Mouse (Mus musculus) C2C12 (cell line): ENCODE results near the gene Map3k5.

ENCODE experiments used
- CTCF ChIP-seq: IDR thresholded peaks from one replicate; pipeline ENCODE4 v1.5.1; 2011; ENCODE audit not compliant: control insufficient read depth, insufficient read depth, insufficient read length
- FOSL1 ChIP-seq: IDR thresholded peaks from one replicate; pipeline ENCODE4 v1.8.0; 2011; ENCODE audit warnings: mild to moderate bottlenecking, low read length; ENCODE audit not compliant: poor library complexity, insufficient read depth, severe bottlenecking
- MAX ChIP-seq: IDR thresholded peaks from one replicate; pipeline ENCODE4 v1.6.1; 2011; ENCODE audit warnings: mild to moderate bottlenecking, control low read depth
- MYOD1 ChIP-seq: IDR thresholded peaks from one replicate; pipeline ENCODE4 v1.6.1; 2011; ENCODE audit warnings: low read depth; ENCODE audit not compliant: control insufficient read depth, insufficient read length

DNA sequence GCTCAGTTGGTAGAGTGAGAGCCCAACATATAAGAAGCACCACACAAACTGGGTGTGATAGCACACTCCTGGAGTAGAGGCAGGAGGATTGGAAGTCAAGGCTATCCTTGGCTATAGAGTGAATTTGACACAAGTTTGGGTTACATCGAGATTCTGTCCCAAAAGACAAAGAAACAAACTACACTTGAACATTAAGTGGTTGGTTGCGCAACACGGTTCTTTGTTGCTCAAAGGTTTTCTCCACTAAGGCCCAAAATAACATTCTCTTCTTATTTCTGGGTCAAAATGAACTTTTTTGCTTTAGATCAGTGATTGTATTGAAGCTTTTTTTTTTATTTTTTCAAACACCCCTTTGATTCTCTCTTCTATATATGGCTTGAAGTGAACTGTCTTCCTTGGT is 75.7 kb downstream of the Map3k5 start:
- TF ChIP-seq CTCF (no peak), MAX (no peak), FOSL1 (no peak), MYOD1 (no peak)
